Mouse (Mus musculus) left cerebral cortex, adult 9 months (tissue): ENCODE data around the gene Nqo2.
A peak's percentile ranks its signal among the peaks of the same experiment; 100 is the strongest.

Source experiments
- DNase-seq, 2 experiments: peaks; one replicate each; pipeline ENCODE4 v3.0.0; 2022; ENCODE audit warnings: low spot score in 2 of 2

The Nqo2 gene

GRCm38 (mm10) chr13:33995197-33995596 lies 30.7 kb downstream of the Nqo2 start:
- DNase-seq = peak in 1 of 2 experiments; percentile 74

DNA sequence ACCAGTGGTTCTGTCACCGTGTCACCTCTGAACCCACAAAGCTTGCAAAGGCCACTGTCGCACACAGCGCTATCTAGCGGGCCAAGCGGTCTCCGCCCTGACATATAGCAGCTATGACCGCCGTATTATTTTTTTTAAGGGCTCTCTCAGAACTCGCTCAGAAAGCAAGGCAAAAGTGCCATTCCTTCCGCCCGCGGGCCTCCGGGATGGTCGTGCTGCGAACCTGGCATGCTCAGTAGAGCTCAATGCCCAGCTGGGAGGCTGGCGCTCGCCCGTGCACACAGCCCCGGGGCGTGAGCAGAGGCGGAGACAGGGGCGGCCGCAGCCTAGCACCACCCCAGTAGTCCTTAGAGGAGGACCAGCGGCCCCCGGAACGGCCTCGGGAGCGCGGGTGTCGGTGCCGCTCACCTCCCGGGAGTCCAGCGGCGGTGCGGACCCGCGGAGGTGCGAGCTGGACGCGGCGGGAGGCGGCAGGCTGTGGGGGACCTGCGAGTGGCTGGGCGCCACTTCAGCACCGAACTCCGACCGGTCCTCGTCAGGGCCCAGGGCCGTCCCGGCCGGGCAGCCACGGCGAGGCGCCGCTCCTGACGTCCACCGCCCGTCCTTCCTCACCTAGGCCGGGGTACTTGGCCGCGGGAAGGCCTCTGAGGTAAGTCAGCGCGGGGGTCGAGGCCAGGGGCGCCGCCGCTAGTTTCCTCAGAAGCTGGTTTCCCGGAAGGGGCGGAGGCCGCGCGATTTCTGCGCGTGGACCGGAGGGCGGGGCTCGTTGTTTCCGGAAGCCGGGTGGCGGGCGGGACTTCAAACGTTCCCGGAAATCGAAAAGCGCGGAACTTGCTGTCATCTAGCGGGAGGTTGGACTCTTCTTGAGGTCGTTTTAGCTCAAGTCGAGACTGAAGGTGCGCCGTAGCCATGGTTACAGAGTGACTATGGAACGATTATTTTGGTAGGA lies 37.8 kb downstream of the Nqo2 start, which contains the start of the genes Ripk1 and Serpinb6a:
Gene Ripk1, plus strand, starts transcription at position 306 of the 949 bp plus-strand sequence.
Gene Serpinb6a, minus strand, starts transcription at position 737 of the 949 bp plus-strand sequence.
- DNase-seq = peak; percentile 70 to 86

DNA sequence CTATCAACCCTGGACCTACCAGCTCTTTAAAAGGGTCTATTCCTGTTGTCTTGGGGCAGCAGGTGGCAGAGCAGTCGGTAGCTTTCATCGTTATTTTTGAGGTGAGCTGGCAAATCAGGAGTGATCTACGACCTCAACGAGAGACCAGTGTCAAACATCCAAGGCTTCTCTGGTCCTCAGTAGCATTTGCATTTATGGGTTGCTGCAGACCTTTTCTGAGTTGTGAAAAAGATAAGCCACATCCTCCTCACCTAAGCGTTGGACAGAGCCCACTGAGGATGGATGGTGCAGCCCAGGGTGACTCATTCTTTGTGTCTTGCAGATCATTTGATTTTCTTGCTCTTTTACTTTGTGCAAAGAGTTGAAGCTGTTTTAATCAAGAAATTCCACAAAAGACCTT lies 38.6 kb downstream of the Nqo2 start:
- DNase-seq = peak in 1 of 2 experiments; percentile 8

- no peak for DNase-seq
Observed at GRCm38 (mm10) chr13:34007234-34007633, 42.7 kb downstream of the Nqo2 start.

DNA sequence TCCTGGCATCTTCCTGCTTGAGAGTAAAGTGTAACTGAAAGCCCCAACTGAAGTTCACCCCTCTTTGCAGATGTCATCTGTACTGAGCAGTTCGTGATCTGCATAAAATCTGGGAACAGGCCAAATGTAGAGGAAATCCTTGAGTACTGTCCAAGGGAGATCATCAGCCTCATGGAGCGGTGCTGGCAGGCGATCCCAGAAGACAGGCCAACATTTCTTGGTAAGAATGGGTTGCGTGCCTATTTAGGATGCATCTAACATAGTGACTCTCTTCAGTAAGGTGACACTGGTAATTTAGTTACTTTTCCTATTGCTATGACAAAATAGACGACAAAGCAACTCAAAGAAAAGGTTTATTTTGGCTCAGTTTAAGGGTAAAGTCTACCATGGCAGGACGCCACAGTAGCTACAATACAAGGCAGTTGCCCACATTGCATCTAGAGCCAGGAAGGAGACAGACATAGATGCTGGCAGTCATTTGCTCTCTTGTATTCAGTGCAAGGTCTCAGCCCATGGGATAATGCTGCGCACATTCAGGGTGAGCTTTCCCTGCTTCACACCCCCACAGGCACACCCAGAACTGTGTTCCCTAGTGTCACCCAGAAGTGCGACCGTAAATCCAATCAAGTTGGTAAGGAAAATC lies 52.6 kb downstream of the Nqo2 start:
- no peak for DNase-seq

- DNase-seq = no peak
Observed at GRCm38 (mm10) chr13:34018521-34018920, 54.0 kb downstream of the Nqo2 start.

GRCm38 (mm10) chr13:34021998-34022397 lies 57.5 kb downstream of the Nqo2 start:
- DNase-seq = no peak

DNA sequence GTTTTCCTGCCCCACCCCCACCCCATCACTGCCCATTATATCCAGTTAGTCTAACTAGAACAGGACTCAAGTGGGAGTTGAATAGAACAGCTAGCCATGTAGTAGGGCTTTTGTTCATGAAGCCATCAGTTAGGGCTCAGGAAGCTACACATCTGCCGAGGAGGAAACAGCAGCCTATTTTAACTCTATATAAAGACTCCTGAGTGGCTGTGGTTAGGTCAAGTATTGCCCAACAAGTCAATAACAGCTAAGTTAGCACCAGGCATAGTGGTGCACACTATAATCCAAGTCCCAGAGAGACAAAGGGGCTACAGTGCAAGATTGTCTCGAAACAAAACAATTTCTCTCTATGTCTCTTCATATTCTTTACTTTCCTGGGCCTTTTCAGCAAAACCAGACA lies 67.6 kb downstream of the Nqo2 start:
- no peak for DNase-seq

DNA sequence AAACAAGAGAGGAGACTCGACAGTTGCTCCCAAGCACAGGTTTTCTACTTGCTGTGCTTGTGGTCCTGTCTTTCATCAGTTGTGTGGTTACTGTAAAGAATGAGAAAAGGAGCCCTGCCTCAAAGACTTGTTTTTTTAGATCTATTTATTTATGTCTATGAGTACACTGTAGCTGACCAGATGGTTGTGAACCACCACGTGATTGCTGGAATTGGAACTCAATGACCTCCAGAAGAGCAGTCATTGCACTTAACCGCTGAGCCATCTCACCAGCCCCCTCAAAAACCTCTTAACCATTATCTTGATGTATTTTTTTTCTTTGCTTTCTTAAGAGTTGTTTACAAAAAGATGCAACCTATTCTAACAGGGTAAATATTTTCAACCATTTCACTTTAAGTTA lies 70.9 kb downstream of the Nqo2 start:
- DNase-seq = no peak

- DNase-seq = no peak
Observed at GRCm38 (mm10) chr13:34036726-34037125, 72.2 kb downstream of the Nqo2 start.

- peak; percentile 73 to 92 for DNase-seq
Observed at GRCm38 (mm10) chr13:34037172-34038055, 72.9 kb downstream of the Nqo2 start, which contains the start of gene Bphl. Gene Bphl (plus strand): TSS chr13:34037597.

DNA sequence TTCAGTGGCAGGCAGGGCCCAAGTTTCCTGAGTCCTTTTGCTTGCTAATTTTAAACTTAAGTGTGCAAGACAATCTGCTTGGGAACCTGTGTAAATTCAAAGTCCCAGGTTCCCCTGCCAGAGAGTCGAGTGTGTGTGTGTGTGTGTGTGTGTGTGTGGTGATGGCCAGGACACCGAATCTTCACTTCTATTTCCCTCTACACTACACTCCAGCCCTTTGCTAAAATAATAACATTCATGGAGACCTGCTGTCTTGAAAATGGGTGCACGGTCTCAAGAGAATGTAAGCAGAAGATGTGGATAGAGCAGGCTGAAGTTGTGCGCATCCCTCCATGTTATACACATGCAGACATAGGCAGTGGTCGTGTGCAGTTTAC lies 73.6 kb downstream of the Nqo2 start:
- DNase-seq = no peak
